Mouse (Mus musculus): ENCODE measurements at regions not wholly inside any gene's neighbourhood (a gene's known extent, or its start where the extent isn't known, plus 50 kb on each side); places are given as distances from the start of the nearest gene placed in this dataset.

DNA sequence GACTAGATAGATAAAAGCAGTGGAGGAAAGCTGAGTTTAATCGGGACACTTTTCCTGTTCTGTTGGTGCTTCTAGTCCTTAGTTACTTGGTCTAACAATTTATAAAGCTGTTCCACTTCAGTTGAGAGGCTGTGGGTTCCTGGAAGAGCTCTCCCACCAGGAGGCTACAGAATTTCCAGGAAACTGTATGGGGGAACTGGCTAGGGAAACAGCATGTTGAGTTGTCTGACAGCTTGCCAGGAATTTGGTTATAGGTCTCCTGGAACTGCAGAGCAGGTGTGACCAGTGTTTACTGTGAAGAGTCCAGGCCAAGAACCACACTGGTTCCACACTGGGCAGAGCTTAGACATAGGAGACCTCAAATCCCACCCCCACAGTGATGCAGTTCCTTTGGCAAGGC, 65.0 kb upstream of the Pik3cg start:
- H3K4me3 ChIP-seq (replicated peaks; ENCODE audit: extremely low read depth, low read depth, low read length): no peak overlapping the region
- H3K4me1 ChIP-seq (ENCODE audit: control insufficient read depth, insufficient read depth, low read length): no peaks in the 10 kb centered on the region
- DNase-seq: no peak
- WGBS: 88% methylated on average over 1 of the region's 1 CpGs
- TF ChIP-seq CTCF (IDR thresholded peaks at IDR 0.05; ENCODE audit: insufficient read depth, low read length) (no peak), POLR2A (IDR thresholded peaks at IDR 0.05; ENCODE audit: borderline replicate concordance, extremely low read depth, low read depth, low read length) (no peak)

DNA sequence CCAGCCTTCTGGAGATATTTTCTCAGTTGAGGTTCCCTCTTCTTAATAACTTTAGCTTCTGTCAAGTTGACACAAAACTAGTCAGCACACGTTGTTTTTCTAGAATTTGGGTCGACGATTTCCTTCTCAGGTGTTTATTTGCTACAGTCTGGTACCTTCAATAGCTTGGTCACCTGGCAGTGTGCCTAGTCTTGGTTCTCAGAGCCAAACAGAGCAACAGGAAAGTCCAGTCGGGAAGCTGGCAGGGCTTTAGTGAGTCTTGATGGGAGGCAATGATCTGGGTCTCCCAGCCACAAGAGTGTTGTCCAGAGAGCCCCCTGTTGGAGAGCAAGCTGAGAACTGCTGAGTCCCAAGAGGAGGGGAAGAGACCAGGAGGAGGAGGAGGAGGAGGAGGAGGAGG, 71.4 kb upstream of the Pik3cg start:
- WGBS: 43% methylated on average over 4 of the region's 4 CpGs
- H3K4me1 ChIP-seq (ENCODE audit: control insufficient read depth, insufficient read depth, low read length): no peaks in the 10 kb centered on the region
- TF ChIP-seq POLR2A (IDR thresholded peaks at IDR 0.05; ENCODE audit: borderline replicate concordance, extremely low read depth, low read depth, low read length): no peak
- no peak for TF ChIP-seq CTCF (IDR thresholded peaks at IDR 0.05; ENCODE audit: insufficient read depth, low read length)
- no peak overlapping the region for H3K4me3 ChIP-seq (replicated peaks; ENCODE audit: extremely low read depth, low read depth, low read length)
- DNase-seq: no peak

- H3K4me3 ChIP-seq (replicated peaks; ENCODE audit: extremely low read depth, low read depth, low read length): no peak overlapping the region
- DNase-seq: no peak
- 61% methylated on average over 2 of the region's 2 CpGs for WGBS
- no peaks in the 10 kb centered on the region for H3K4me1 ChIP-seq (ENCODE audit: control insufficient read depth, insufficient read depth, low read length)
- TF ChIP-seq CTCF (IDR thresholded peaks at IDR 0.05; ENCODE audit: insufficient read depth, low read length) (no peak), POLR2A (IDR thresholded peaks at IDR 0.05; ENCODE audit: borderline replicate concordance, extremely low read depth, low read depth, low read length) (no peak)
These were observed 71.8 kb upstream of the Pik3cg start for GRCm38 (mm10) chr12:32280309-32280708.

- no peak for DNase-seq
- Histone ChIP-seq H3K4me3 (replicated peaks; ENCODE audit: extremely low read depth, low read depth, low read length) (no peak overlapping the region), H3K4me1 (ENCODE audit: control insufficient read depth, insufficient read depth, low read length) (no peaks in the 10 kb centered on the region)
- no peak for TF ChIP-seq CTCF (IDR thresholded peaks at IDR 0.05; ENCODE audit: insufficient read depth, low read length)
- TF ChIP-seq POLR2A (IDR thresholded peaks at IDR 0.05; ENCODE audit: borderline replicate concordance, extremely low read depth, low read depth, low read length): no peak
- WGBS: 74% methylated on average over 5 of the region's 5 CpGs
These were observed 74.1 kb upstream of the Pik3cg start for GRCm38 (mm10) chr12:32282371-32283163.

DNA sequence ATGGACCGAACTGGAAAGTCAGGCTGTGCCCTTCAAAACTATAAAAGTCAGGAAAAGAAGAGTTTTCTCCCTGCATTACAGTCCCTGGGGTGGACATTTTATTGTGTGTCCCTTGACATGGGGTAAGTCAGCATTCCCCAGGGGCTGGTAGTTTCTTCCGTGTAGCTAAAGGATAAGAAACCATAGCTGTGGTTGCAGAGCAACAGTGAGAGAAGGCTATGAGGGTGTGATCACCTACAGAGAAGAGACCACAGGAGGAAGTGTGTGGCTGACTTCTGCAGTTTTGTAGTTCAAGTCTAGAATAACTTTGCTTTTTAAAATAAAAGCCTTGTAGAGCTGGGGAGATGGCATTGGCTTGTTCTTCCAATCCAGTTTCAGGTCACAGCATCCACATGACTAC, 76.6 kb upstream of the Pik3cg start:
- Histone ChIP-seq H3K4me3 (replicated peaks; ENCODE audit: extremely low read depth, low read depth, low read length) (no peak overlapping the region), H3K4me1 (ENCODE audit: control insufficient read depth, insufficient read depth, low read length) (no peaks in the 10 kb centered on the region)
- WGBS: 37% methylated on average over 2 of the region's 2 CpGs
- TF ChIP-seq POLR2A (IDR thresholded peaks at IDR 0.05; ENCODE audit: borderline replicate concordance, extremely low read depth, low read depth, low read length) (no peak), CTCF (IDR thresholded peaks at IDR 0.05; ENCODE audit: insufficient read depth, low read length) (no peak)
- DNase-seq: no peak

GRCm38 (mm10) chr12:32286652-32287051, 78.2 kb upstream of the Pik3cg start:
- 24% methylated on average over 5 of the region's 5 CpGs for WGBS
- Histone ChIP-seq H3K4me1 (ENCODE audit: control insufficient read depth, insufficient read depth, low read length) (no peaks in the 10 kb centered on the region), H3K4me3 (replicated peaks; ENCODE audit: extremely low read depth, low read depth, low read length) (no peak overlapping the region)
- TF ChIP-seq POLR2A (IDR thresholded peaks at IDR 0.05; ENCODE audit: borderline replicate concordance, extremely low read depth, low read depth, low read length): no peak
- no peak for DNase-seq

DNA sequence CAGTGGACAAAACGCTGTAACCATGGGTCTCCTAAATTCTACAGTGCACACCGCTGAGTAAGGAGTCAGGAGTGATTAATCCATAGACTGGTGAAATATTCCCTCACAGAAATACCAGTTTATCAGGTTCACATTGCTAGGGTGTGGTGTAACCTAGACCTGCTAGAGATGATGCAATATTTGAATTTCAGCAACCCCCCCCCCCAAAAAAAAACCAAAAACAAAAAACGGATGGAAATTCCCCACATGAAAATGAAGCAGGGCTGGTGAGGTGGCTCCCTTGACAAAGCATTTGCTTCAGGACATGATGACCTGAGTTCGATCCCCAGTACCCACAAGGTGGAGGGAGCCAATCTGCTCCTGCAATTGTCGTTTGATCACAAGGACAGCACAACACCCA, 82.7 kb upstream of the Pik3cg start:
- no peak for TF ChIP-seq POLR2A (IDR thresholded peaks at IDR 0.05; ENCODE audit: borderline replicate concordance, extremely low read depth, low read depth, low read length)
- no peak for TF ChIP-seq CTCF (IDR thresholded peaks at IDR 0.05; ENCODE audit: insufficient read depth, low read length)
- DNase-seq: no peak
- no peak overlapping the region for H3K4me3 ChIP-seq (replicated peaks; ENCODE audit: extremely low read depth, low read depth, low read length)
- no peaks in the 10 kb centered on the region for H3K4me1 ChIP-seq (ENCODE audit: control insufficient read depth, insufficient read depth, low read length)
- WGBS: 74% methylated on average over 5 of the region's 5 CpGs

DNA sequence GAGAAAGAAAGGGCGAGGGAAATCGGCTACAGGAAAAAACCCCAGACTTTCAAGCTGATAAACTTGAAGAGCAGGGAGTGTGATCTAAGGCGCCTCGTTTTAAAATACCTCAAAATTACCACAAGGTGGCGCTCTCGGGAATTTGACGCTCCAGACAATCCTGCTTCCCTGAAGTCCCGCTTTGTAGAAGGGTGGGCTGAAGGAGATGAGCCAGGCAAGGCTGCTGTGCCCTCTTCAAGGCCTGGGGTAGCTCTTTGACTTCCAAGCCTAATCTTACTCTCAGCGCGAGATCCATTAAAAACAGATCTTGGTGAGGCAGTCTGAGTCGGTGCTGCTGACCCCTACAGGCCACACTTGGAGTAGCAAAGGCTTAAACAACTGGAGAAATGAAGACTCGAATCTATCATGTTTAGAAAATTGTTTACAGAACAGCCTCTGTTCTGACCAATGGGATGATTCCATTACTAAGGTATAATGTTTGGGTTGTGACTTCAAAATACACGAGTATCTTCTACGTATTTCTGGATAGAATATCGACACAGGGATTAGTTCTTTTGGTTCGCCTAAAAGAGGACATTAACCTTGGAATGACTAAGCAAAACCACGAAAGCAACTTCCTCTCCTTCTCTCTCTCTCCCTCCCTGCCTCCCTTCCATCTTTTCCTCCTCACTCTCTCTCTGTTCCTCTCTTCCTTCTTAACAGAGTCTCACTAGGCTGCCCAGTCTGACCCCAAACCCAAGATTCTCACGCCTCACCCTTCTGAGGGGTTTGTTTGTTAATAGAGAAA, 83.7 kb upstream of the Pik3cg start:
- peak; percentile 68 for DNase-seq
- WGBS: 17% methylated on average over 18 of the region's 18 CpGs
- no peak for TF ChIP-seq POLR2A (IDR thresholded peaks at IDR 0.05; ENCODE audit: borderline replicate concordance, extremely low read depth, low read depth, low read length)
- peak; percentile 83 for TF ChIP-seq CTCF (IDR thresholded peaks at IDR 0.05; ENCODE audit: insufficient read depth, low read length)
- peak overlapping the region; percentile 61 for H3K4me3 ChIP-seq (replicated peaks; ENCODE audit: extremely low read depth, low read depth, low read length)
- H3K4me1 ChIP-seq (ENCODE audit: control insufficient read depth, insufficient read depth, low read length): no peaks in the 10 kb centered on the region

GRCm38 (mm10) chr12:32292749-32293128, 84.3 kb upstream of the Pik3cg start:
- Histone ChIP-seq H3K4me3 (replicated peaks; ENCODE audit: extremely low read depth, low read depth, low read length) (no peak overlapping the region), H3K4me1 (ENCODE audit: control insufficient read depth, insufficient read depth, low read length) (no peaks in the 10 kb centered on the region)
- WGBS: 44% methylated on average over 5 of the region's 5 CpGs
- TF ChIP-seq CTCF (IDR thresholded peaks at IDR 0.05; ENCODE audit: insufficient read depth, low read length): no peak
- TF ChIP-seq POLR2A (IDR thresholded peaks at IDR 0.05; ENCODE audit: borderline replicate concordance, extremely low read depth, low read depth, low read length): no peak
- DNase-seq: peak; percentile 10

DNA sequence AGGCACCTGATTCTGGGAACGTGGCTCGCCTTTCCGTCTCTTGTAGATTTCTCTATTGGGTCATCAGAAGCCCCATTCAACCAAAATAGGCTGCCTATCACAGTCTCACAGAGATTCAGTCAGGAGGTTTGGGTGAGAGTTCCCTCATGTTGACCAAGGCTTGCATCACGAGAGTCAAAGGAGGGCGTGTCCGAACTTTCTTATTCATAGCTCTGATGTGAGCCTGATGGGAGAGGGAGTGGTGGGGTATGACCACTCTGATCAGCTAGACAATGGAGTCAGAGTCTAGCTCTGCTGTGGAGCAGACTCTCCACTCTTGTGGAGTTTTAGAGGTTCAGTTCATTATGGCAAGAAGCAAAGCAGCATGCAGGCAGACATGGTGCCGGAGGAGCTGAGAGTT, 81.1 kb upstream of the Ccdc71l start:
- 90% methylated on average over 7 of the region's 7 CpGs for WGBS
- no peak for DNase-seq
- TF ChIP-seq CTCF (IDR thresholded peaks at IDR 0.05; ENCODE audit: insufficient read depth, low read length): no peak
- TF ChIP-seq POLR2A (IDR thresholded peaks at IDR 0.05; ENCODE audit: borderline replicate concordance, extremely low read depth, low read depth, low read length): no peak
- H3K4me3 ChIP-seq (replicated peaks; ENCODE audit: extremely low read depth, low read depth, low read length): no peak overlapping the region
- no peaks in the 10 kb centered on the region for H3K4me1 ChIP-seq (ENCODE audit: control insufficient read depth, insufficient read depth, low read length)
